Mouse (Mus musculus) adrenal gland, postnatal 36 days (tissue): ENCODE data around the gene Npas1. TPM values are rescaled to one million over a fixed set of nuclear protein-coding genes. Genes with fewer than 3 reads are reported as not detected.

Experiments used
- DNase-seq, 2 experiments: peaks; one replicate each; pipeline ENCODE4 v3.0.0; 2021; ENCODE audit warnings: mixed read lengths in 1 of 2
- total RNA-seq, 2 experiments: library from RNA; stranded (reverse); gene quantifications; 2 replicates each; pipeline ENCODE4 v1.2.3; 2021

Npas1 gene
- total RNA-seq, 2 experiments from 2014 or later, result not detected

- peak; percentile 51 to 65 for DNase-seq
Observed at GRCm38 (mm10) chr7:16417141-16417771, 60.3 kb downstream of the Npas1 start.

GRCm38 (mm10) chr7:16415426-16415825, 62.1 kb downstream of the Npas1 start:
- no peak for DNase-seq

GRCm38 (mm10) chr7:16412930-16413329, 64.6 kb downstream of the Npas1 start:
- DNase-seq, result no peak

GRCm38 (mm10) chr7:16412220-16412896, 65.2 kb downstream of the Npas1 start:
- no peak for DNase-seq

- no peak for DNase-seq
Observed at GRCm38 (mm10) chr7:16411100-16411499, 66.4 kb downstream of the Npas1 start.

- no peak for DNase-seq
Observed at GRCm38 (mm10) chr7:16406978-16407377, 70.5 kb downstream of the Npas1 start.

Other genes starting within 250 kb of the Npas1 start
- under 1 TPM; 0.43 to 0.50 TPM for gene C5ar2, start 233.6 kb downstream of the Npas1 start, total RNA-seq
- 1 to 10 TPM; 3.5 to 9.4 TPM for gene C5ar1, start 218.2 kb downstream of the Npas1 start, total RNA-seq
- 10 to 100 TPM; 17.1 to 22.6 TPM for gene Inafm1, start 204.1 kb downstream of the Npas1 start, total RNA-seq
- 10 to 100 TPM; 59.5 to 73.6 TPM for gene Ccdc9, start 190.9 kb downstream of the Npas1 start, total RNA-seq
- gene Bbc3, start 169.3 kb downstream of the Npas1 start, total RNA-seq, result 1 to 10 TPM; 3.6 to 4.7 TPM
- 10 to 100 TPM; 69.1 to 70.8 TPM for gene Sae1, start 89.9 kb downstream of the Npas1 start, total RNA-seq
- gene Zc3h4, start 76.8 kb downstream of the Npas1 start, total RNA-seq, result 10 to 100 TPM; 38.3 to 39.0 TPM
- 10 to 100 TPM; 69.1 to 82.7 TPM for gene Tmem160, start 24.9 kb downstream of the Npas1 start, total RNA-seq
- 10 to 100 TPM; 55.7 to 68.7 TPM for gene Arhgap35, start 137.3 kb upstream of the Npas1 start, total RNA-seq
- gene Ceacam15, start 198.0 kb upstream of the Npas1 start, total RNA-seq, result not detected
- not detected for gene Ceacam9, start 244.2 kb upstream of the Npas1 start, total RNA-seq